Mouse (Mus musculus): ENCODE data around the gene Slc6a6. TPM values are rescaled to one million over a fixed set of nuclear protein-coding genes. Genes with fewer than 3 reads are reported as not detected.

Slc6a6 gene
- polyA plus RNA-seq, 1 experiment from 2014 or later, result 56.6 TPM

DNA sequence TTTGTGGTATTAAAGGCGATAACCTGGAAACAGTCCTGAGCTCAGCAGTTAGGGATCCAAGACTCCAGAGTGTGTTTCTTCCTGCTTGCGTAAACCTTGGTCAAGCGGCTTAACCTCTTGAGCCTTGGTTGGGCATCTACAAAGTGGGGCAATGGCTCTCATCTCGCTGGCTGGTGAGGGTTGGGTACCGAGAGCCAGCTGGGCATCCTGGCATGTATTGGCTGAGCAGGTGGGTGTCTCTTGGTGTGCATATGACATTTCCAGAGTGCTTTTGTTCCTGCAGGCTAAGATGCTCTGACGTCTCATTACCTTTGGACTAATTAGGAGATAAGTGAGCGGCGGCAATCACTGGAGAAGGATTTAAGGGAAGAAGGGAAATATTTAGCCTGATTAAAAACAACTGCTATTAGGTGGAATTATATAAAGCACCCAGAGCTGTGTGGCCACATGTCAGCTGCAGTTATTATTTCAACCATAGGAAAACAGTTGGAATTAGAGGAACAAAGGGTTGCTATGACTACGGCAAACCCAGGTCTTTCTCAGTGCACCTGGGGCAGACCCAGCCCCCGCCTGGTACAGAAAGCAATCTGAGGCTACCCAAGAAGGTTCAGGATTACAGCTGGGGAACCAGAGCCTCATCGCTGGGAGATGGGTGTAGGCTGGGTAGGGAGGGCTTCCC, 24.2 kb downstream of the Slc6a6 start:
- WGBS, result 94% methylated on average over 11 of the region's 11 CpGs
- peaks cover 49% of the 10 kb centered on the region for H3K4me1 ChIP-seq
- no peaks in the 10 kb centered on the region for H3K9me3 ChIP-seq
- DNase-seq (ENCODE audit: low spot score), result no peak
- H3K27ac ChIP-seq, result no peak overlapping the region
- H3K4me3 ChIP-seq, result no peak overlapping the region
- H3K36me3 ChIP-seq, result peaks cover 63% of the 10 kb centered on the region
- H3K27me3 ChIP-seq (ENCODE audit: insufficient read depth, poor library complexity, severe bottlenecking), result no peaks in the 10 kb centered on the region

DNA sequence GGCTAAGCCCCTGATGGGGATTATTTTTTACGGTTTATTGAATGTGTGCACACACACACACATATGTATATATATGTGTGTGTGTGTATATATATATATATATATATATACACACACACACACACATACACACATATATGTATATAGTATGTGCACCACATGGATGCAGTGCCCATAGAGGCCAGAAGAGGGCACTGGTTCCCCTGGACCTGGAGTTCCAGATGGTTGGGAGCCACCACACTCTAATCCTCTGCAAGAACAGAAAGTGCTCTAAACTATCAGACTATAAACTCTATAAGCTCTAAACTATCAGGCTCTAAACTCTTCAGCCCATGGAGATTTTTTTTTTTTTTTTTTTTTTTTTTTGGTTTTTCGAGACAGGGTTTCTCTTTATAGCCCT, 25.1 kb downstream of the Slc6a6 start:
- DNase-seq (ENCODE audit: low spot score), result no peak
- Histone ChIP-seq H3K27ac (no peak overlapping the region), H3K4me1 (peaks cover 58% of the 10 kb centered on the region), H3K27me3 (ENCODE audit: insufficient read depth, poor library complexity, severe bottlenecking) (no peaks in the 10 kb centered on the region), H3K9me3 (no peaks in the 10 kb centered on the region), H3K36me3 (peaks cover 55% of the 10 kb centered on the region), H3K4me3 (no peak overlapping the region)
- WGBS, result 79% methylated on average over 2 of the region's 2 CpGs

DNA sequence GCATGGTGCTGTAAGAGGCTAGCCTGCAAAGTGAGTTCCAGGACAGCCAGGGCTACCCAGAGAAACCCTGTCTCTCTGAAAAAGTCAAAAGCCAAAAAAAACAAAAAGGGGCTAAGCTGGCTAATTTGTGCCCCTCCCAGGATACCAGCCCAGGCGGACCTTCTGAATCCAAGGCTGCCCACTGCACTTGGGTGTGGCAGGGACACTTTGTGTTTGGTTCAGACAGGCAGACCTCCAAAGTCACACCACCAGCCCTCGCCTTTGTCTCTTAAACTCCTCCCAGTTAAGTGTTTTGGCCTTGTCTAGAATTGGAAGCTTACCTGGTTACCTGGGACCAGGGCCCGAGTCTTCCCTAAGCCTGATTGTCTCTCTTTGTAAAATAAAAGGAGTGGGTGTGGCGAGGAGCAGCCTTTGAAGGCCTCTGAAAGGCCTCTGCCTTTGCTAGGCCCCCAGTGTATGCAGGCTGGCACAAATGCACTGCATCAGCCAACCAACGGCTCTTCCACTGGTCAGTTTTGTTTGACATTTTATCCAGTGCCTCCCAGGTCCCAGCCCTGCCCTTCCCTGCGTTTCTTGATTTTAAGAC, 26.6 kb downstream of the Slc6a6 start:
- no peak for DNase-seq (ENCODE audit: low spot score)
- Histone ChIP-seq H3K9me3 (no peaks in the 10 kb centered on the region), H3K36me3 (peaks cover 50% of the 10 kb centered on the region), H3K27ac (0 out of 2 replicates have a peak overlapping the region, but pooled peaks have one; percentile 13), H3K27me3 (ENCODE audit: insufficient read depth, poor library complexity, severe bottlenecking) (no peaks in the 10 kb centered on the region), H3K4me1 (peaks cover 60% of the 10 kb centered on the region), H3K4me3 (no peak overlapping the region)
- 74% methylated on average over 6 of the region's 6 CpGs for WGBS

DNA sequence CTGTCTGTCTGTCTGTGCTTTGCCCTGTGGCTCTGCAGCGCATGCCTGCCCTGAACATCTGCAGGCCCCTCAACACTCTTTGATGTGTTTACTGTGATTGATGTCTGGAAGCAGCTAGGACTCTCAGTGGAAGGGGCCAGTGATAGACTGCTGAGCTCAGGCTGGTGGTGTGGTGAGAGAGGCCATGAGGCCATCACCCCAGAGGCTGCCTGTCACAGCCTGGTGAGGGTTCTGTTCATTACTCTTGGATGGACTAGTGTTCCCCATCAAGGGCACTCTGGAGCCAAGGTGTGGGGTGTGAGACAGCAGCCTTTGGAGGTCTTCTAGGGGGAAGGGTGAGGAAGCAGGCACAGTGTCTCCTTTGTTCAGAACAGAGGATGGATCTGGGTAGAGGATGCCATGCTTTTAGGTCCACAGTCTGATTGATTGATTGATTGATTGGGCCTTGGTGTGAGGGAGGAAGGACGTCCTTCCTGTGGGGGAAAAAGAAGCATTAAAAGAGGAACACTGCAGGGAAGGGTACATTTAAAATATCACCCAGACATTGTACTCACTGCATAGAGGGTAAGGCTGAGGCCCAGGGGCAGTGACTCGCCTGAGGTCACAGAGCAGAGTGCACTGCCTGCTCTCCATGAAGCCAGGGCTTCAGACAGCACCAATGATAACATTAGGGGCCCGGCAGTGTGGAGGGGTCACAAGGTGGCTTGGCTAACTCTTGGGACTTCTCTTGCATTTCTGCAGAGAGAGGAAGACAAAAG, 28.4 kb downstream of the Slc6a6 start:
- DNase-seq (ENCODE audit: low spot score), result no peak
- H3K4me1 ChIP-seq, result peaks cover 41% of the 10 kb centered on the region
- peak overlapping the region; percentile 84 for H3K27ac ChIP-seq
- no peaks in the 10 kb centered on the region for H3K9me3 ChIP-seq
- H3K36me3 ChIP-seq, result peaks cover 43% of the 10 kb centered on the region
- WGBS, result 13% methylated on average over 4 of the region's 4 CpGs
- H3K4me3 ChIP-seq, result peak overlapping the region; percentile 18; the same call in 1 of the 2 replicates
- no peaks in the 10 kb centered on the region for H3K27me3 ChIP-seq (ENCODE audit: insufficient read depth, poor library complexity, severe bottlenecking)

DNA sequence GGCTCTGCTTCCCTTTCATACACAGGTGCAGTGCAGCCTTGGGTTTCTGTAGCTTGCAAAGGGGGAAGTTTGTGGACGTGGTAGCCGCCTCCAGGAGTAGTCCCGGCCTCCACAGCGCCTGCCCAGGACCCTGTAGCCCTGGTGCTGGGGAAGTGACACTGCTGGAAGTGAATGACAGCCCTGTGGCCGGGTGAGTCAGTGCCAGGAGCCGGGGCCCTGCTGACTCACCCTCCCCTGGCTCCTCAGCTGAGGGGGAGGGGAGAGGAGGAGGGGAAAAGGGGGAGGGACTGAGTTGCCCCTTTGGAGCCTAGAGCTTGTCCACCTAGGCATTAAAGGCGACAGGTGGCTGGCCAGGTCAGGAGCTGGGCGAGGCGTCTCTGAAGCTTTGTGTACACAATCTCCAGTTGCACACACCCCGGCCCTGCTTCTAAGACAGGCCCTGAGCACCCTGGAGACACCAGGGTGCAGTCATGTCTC, 29.0 kb downstream of the Slc6a6 start:
- Histone ChIP-seq H3K27ac (peak overlapping the region; percentile 84), H3K4me3 (peak overlapping the region; percentile 18; the same call in 1 of the 2 replicates), H3K36me3 (peaks cover 37% of the 10 kb centered on the region), H3K27me3 (ENCODE audit: insufficient read depth, poor library complexity, severe bottlenecking) (no peaks in the 10 kb centered on the region), H3K9me3 (no peaks in the 10 kb centered on the region), H3K4me1 (peaks cover 38% of the 10 kb centered on the region)
- no peak for DNase-seq (ENCODE audit: low spot score)
- WGBS, result 12% methylated on average over 10 of the region's 10 CpGs

DNA sequence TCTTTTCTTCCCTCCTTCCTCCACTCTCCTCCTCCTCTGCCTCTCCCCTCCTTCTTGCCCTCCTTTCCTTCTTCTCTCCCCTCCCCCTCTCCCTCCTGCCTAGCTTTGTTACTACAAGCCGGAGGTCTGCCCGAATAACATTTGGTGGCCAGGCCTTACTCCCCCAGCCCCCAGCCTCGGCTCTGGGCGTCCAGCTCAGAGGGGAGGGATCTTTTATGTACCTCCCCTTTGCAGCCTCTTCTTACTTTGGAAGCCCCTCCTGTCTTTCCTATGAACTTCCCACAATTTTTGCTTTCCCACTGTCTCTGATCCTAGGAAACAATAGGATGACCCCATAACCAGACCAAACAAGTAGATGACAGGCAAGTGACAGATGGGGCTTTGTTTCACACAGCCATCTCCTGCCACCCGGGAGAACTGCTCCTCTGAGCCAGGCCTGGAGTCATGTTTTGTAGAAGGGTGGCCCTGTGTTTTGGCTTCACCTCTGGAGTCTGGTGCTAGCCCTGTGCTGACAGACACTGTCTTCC, 29.6 kb downstream of the Slc6a6 start:
- Histone ChIP-seq H3K27me3 (ENCODE audit: insufficient read depth, poor library complexity, severe bottlenecking) (no peaks in the 10 kb centered on the region), H3K27ac (peak overlapping the region; percentile 84), H3K4me1 (peaks cover 43% of the 10 kb centered on the region), H3K9me3 (no peaks in the 10 kb centered on the region), H3K36me3 (peaks cover 32% of the 10 kb centered on the region), H3K4me3 (0 out of 2 replicates have a peak overlapping the region, but pooled peaks have one; percentile 18)
- 11% methylated on average over 5 of the region's 5 CpGs for WGBS
- no peak for DNase-seq (ENCODE audit: low spot score)

DNA sequence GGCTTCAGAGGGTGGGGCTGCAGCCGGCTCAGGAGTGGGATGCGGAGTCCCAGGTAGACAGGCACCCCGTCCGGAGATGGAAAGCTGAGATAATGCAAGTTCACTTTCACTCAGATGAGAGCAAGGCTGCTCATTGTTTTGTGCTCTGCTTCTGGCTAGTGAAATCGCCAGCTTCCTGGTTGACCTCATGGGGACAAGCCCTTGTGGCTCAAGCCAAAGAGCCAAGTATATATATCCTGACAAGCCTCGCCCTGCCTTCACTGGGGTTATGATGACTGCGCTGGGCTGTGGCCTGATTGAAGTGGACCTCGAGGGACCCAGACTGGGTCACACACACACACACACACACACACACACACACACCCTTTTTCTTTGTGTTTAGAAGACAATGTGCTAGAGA, 31.2 kb downstream of the Slc6a6 start:
- H3K36me3 ChIP-seq, result peaks cover 26% of the 10 kb centered on the region
- no peaks in the 10 kb centered on the region for H3K9me3 ChIP-seq
- no peak overlapping the region for H3K27ac ChIP-seq
- H3K4me3 ChIP-seq, result no peak overlapping the region
- H3K27me3 ChIP-seq (ENCODE audit: insufficient read depth, poor library complexity, severe bottlenecking), result no peaks in the 10 kb centered on the region
- peaks cover 55% of the 10 kb centered on the region for H3K4me1 ChIP-seq
- no peak for DNase-seq (ENCODE audit: low spot score)
- 88% methylated on average over 8 of the region's 8 CpGs for WGBS

DNA sequence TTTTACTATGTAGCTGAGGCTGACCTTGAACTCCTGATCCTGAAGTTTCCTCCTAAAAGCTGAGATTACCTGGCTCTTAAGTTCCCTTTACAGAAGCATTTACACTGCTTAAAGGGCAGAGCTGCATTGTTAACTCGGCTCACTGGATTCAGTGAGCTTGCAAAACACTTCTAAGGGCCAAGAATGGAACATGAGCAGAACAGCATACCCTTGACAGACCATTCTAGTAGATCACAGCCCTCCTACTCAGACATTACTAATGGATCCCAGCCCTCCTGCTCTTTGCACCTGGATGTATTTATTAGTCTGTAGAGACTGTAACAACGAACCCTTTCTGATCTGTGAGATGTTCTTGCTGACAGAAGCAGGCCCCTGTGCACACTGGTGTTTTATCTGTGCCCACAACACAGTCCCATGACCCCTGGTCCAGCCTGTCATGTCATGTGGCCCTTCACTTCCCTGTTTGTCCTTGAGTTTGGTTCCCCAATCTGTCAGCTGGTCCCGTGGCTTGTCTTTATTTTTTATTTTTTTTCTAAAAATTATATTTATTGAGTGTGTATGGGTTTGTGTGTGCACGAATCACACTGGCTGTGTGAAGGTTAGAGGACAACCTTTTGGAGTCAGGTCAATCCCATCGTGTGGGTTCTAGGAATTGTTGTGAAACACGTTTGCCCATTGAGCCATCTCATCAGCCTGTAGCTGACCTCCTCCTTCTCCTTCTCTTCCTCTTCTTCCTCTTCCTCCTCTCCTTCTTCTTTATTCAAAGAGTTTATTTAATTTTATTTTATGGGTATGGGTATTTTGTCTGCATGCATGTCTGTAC, 32.3 kb downstream of the Slc6a6 start:
- Histone ChIP-seq H3K27me3 (ENCODE audit: insufficient read depth, poor library complexity, severe bottlenecking) (no peaks in the 10 kb centered on the region), H3K27ac (no peak overlapping the region), H3K9me3 (no peaks in the 10 kb centered on the region), H3K4me1 (peaks cover 65% of the 10 kb centered on the region), H3K4me3 (no peak overlapping the region), H3K36me3 (peaks cover 22% of the 10 kb centered on the region)
- 76% methylated on average over 6 of the region's 6 CpGs for whole genome bisulfite sequencing
- DNase-seq (ENCODE audit: low spot score), result no peak

DNA sequence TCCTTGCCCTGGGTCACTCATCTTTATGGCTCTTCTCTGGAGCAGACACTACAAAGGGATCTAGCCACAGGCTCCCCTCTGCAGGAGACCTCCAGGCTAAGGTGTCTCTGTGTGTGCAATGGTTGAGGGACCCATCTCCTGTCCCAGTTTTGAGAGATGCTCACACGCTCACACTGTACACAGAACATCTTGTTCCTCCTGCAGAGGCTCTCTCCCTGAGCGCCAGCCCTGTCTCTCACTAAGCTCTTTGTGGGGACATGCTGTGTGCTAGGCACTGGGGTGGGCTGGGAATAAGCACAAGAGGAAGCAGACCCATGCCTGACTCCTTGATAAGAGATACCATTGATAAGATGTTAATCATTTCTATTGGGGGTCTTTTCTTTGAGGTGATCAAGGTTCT, 34.2 kb downstream of the Slc6a6 start:
- 76% methylated on average over 2 of the region's 2 CpGs for WGBS

DNA sequence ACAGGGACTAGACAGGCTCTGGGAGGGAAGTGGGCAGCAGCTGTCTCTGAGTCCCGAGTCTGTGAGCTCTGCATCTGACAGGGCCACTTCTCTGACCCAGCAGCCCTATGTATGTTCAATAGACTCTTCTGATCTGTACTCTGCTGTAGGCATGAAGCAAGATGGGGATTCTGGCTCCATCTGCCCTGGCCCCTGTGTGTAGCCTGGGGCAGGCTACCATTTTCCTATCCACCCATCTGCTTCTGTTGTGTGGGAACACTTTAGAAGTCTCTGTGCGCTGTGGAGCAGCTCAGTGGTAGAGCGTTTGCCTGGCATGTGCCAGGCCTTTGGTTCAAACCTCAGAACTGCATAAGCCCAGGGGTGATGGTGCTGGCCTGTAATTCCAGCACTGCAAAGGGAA, 34.8 kb downstream of the Slc6a6 start:
- WGBS, result 73% methylated on average over 3 of the region's 3 CpGs
- Histone ChIP-seq H3K4me3 (no peak overlapping the region), H3K27ac (peak overlapping the region; percentile 65; the same call in 1 of the 2 replicates), H3K27me3 (ENCODE audit: insufficient read depth, poor library complexity, severe bottlenecking) (no peaks in the 10 kb centered on the region), H3K4me1 (peaks cover 47% of the 10 kb centered on the region), H3K36me3 (peaks cover 35% of the 10 kb centered on the region), H3K9me3 (no peaks in the 10 kb centered on the region)
- no peak for DNase-seq (ENCODE audit: low spot score)

More for the DNA sequence above, 34.2 kb downstream of the Slc6a6 start:
- DNase-seq (ENCODE audit: low spot score), result no peak
- no peaks in the 10 kb centered on the region for H3K9me3 ChIP-seq
- H3K27me3 ChIP-seq (ENCODE audit: insufficient read depth, poor library complexity, severe bottlenecking), result no peaks in the 10 kb centered on the region
- H3K36me3 ChIP-seq, result peaks cover 30% of the 10 kb centered on the region
- H3K4me1 ChIP-seq, result peaks cover 52% of the 10 kb centered on the region
- no peak overlapping the region for H3K4me3 ChIP-seq
- no peak overlapping the region for H3K27ac ChIP-seq

DNA sequence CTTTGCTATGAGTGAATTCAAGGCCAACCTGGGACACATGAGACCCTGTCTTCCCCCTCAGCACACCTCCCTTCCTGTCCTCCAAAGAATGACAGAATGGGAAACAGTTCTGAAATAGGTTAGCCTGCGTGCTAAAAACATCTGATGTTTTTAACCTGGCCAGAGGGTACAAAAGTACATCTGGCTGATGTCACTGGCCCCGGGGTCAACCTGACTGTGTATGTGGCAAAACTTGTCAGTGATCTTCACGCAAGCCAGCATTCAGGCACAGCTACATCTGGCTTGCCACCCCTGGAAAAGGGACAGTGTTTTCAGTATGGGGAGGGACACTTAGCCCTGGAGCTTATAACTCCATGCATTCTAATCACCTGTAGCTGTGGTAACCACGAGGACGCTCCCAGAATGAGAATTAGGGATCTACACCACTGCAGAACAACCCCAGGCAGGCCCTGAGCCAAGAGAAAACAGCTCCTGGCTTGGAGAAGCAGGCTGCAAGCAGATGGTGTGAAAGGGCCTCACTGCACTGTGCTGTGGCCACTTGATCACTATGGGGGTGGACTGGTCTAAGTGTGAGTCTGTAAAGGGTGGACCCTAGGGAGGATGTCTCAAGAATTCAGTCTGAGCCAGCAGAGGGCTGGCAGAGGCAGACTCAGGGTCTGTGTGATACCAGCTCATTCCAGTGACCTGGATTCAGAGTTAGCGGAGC, 35.3 kb downstream of the Slc6a6 start:
- WGBS, result 73% methylated on average over 6 of the region's 6 CpGs
- H3K27ac ChIP-seq, result peak overlapping the region; percentile 65
- no peaks in the 10 kb centered on the region for H3K27me3 ChIP-seq (ENCODE audit: insufficient read depth, poor library complexity, severe bottlenecking)
- DNase-seq (ENCODE audit: low spot score), result no peak
- H3K4me1 ChIP-seq, result peaks cover 42% of the 10 kb centered on the region
- H3K4me3 ChIP-seq, result no peak overlapping the region
- H3K36me3 ChIP-seq, result peaks cover 41% of the 10 kb centered on the region
- H3K9me3 ChIP-seq, result no peaks in the 10 kb centered on the region
